Mouse (Mus musculus) midbrain, embryonic 11.5 days (tissue): ENCODE measurements around the gene Robo1. TPM values are rescaled to one million over a fixed set of nuclear protein-coding genes. Genes with fewer than 3 reads are reported as not detected.

Experiments
- ATAC-seq: fragments of 200-750 bp; cut with Nextera tagmentation; 2 replicates; pipeline ENCODE4 v1.8.0; 2017; ENCODE audit warnings: moderate TSS enrichment, moderate library complexity; ENCODE audit not compliant: low FRiP score
- DNase-seq: peaks from one replicate; pipeline ENCODE4 v3.0.0; 2015; ENCODE audit warnings: low spot score; ENCODE audit errors: missing footprints
- H3K27ac ChIP-seq: fragments of 300-500 bp; sonication (generic); 2 replicates; pipeline ENCODE4 v1.5.1; 2014; ENCODE audit warnings: low read depth, low read length
- H3K27me3 ChIP-seq: fragments of 300-500 bp; sonication (generic); 2 replicates; pipeline ENCODE4 v1.6.1; 2014; ENCODE audit warnings: mild to moderate bottlenecking, low read length, moderate library complexity, mixed read lengths; ENCODE audit not compliant: control insufficient read depth, insufficient read depth
- H3K36me3 ChIP-seq: fragments of 300-500 bp; sonication (generic); 2 replicates; pipeline ENCODE4 v1.6.1; 2014; ENCODE audit warnings: mild to moderate bottlenecking, low read length, moderate library complexity, mixed read lengths; ENCODE audit not compliant: control insufficient read depth, insufficient read depth
- H3K4me1 ChIP-seq: fragments of 300-500 bp; sonication (generic); 2 replicates; pipeline ENCODE4 v1.6.1; 2014; ENCODE audit warnings: low read length; ENCODE audit not compliant: control insufficient read depth, insufficient read depth
- H3K4me2 ChIP-seq: fragments of 300-500 bp; sonication (generic); 2 replicates; pipeline ENCODE4 v1.6.1; 2014; ENCODE audit warnings: mild to moderate bottlenecking, moderate library complexity
- H3K4me3 ChIP-seq: fragments of 300-500 bp; sonication (generic); 2 replicates; pipeline ENCODE4 v1.5.1; 2014; ENCODE audit warnings: low read depth, low read length
- H3K9ac ChIP-seq: fragments of 300-500 bp; sonication (generic); 2 replicates; pipeline ENCODE4 v1.6.1; 2014; ENCODE audit warnings: low read length
- H3K9me3 ChIP-seq: fragments of 300-500 bp; sonication (generic); 2 replicates; pipeline ENCODE4 v1.6.1; 2016; ENCODE audit warnings: low read length; ENCODE audit not compliant: control insufficient read depth
- WGBS: fragments of 180-500 bp; shearing (Covaris S2); extraction: QIAGEN DNeasy Blood & Tissue Kit; methylation state at CpG from one replicate; pipeline ENCODE4 v1.1.7; 2014; 5-methylcytosine and 5-hydroxymethylcytosine counted together
- polyA plus RNA-seq: library from polyadenylated mRNA; unstranded; fragments of >200 nt; fragmentation: Nextera tagmentation; extraction: Ambion mirVana; gene quantifications from 2 replicates; pipeline ENCODE4 v1.2.1, GENCODE M21; 2014

Robo1 gene
- 44.4 and 50.3 TPM in 2 replicates for polyA plus RNA-seq

DNA sequence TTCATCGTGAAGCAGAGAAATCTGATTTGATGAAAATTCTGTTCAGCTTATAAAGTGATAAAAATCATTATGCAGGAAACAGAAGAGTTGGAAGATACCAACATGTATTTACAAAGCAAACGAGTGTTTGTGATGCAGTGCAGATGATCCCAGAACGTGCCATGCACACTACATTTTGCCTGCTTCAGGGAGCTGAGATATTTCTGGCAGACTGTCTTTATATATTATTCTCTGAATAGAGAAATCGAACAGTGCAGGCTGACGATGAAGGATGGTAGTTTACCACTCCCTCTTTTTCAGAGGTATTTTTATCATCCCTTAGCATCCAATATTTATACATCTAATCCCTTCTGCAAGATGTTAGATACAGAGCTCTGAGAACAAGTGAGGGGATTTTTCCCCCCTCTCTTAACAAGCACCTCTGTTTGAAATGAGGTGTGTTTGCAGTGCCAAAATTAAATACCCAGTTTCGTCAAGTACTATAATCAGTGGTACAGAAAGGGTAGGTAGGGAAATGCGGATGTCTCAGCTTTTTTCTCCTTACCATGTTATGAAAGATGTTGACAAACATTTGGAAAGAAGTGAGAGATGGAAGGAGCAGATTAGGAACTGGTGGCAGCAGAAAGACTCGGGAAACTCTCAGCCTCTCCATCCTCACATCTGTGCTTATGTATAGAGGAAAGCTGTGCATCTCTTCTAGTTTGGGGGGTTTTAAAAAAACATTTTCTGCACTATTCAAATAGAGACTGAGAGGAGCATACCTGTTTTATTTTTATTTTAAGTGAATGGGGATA lies at the start of gene Robo1:
TSS of gene Robo1 (plus strand) at position 770 of the 794 bp plus-strand sequence.
- H3K4me3 ChIP-seq, result no peak within 1 kb of the TSS
- no peaks in the 10 kb centered on the region for H3K4me1 ChIP-seq
- no peak for ATAC-seq
- H3K27ac ChIP-seq, result no peak within 1 kb of the TSS
- no peaks in the 10 kb centered on the region for H3K9me3 ChIP-seq
- no peak for DNase-seq
- no peak within 1 kb of the TSS for H3K4me2 ChIP-seq
- no peaks in the 10 kb centered on the region for H3K27me3 ChIP-seq
- H3K9ac ChIP-seq, result no peak within 1 kb of the TSS
- H3K36me3 ChIP-seq, result no peaks in the 10 kb centered on the region
- WGBS, result 85% methylated on average over 8 of the region's 8 CpGs

- no peaks in the 10 kb centered on the region for H3K27me3 ChIP-seq
- no peak overlapping the region for H3K9ac ChIP-seq
Observed at GRCm38 (mm10) chr16:72267839-72268238, 40.3 kb upstream of the Robo1 start.

GRCm38 (mm10) chr16:72276390-72277074 lies 31.6 kb upstream of the Robo1 start:
- H3K27ac ChIP-seq, result no peak overlapping the region
- no peaks in the 10 kb centered on the region for H3K9me3 ChIP-seq
- DNase-seq (no peak), ATAC-seq (no peak)
- H3K36me3 ChIP-seq, result no peaks in the 10 kb centered on the region
- H3K4me2 ChIP-seq, result no peak overlapping the region
- no peaks in the 10 kb centered on the region for H3K27me3 ChIP-seq
- 86% methylated on average over 3 of the region's 3 CpGs for WGBS
- H3K4me3 ChIP-seq, result no peak overlapping the region
- H3K9ac ChIP-seq, result no peak overlapping the region
- H3K4me1 ChIP-seq, result no peaks in the 10 kb centered on the region

More at GRCm38 (mm10) chr16:72267839-72268238, 40.3 kb upstream of the Robo1 start:
- ATAC-seq (no peak), DNase-seq (no peak)
- 88% methylated on average over 10 of the region's 10 CpGs for WGBS
- no peaks in the 10 kb centered on the region for H3K36me3 ChIP-seq
- H3K4me1 ChIP-seq, result no peaks in the 10 kb centered on the region
- H3K4me3 ChIP-seq, result no peak overlapping the region
- no peak overlapping the region for H3K4me2 ChIP-seq
- H3K9me3 ChIP-seq, result no peaks in the 10 kb centered on the region
- no peak overlapping the region for H3K27ac ChIP-seq

DNA sequence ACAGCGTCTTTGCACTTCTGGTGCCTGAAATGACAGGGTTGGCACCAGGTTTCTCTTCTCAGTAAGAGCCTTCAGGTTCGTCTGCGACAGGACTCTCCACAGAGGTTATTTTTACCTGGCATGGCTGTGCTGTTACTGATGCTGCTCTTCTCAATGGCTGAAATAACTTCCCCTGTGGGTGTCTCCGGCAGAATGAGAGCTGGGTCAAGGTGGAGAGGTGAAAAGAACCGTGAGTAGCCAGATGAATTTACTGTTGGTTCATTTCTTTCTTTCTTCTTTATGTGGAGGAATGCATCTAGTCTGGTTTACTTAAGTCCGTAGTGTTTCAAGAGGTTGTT lies 194 bp downstream of the Robo1 start:
- WGBS, result 81% methylated on average over 6 of the region's 6 CpGs
- Histone ChIP-seq H3K9ac (no peak overlapping the region), H3K4me1 (no peaks in the 10 kb centered on the region), H3K9me3 (no peaks in the 10 kb centered on the region), H3K27ac (no peak overlapping the region), H3K27me3 (no peaks in the 10 kb centered on the region), H3K4me2 (no peak overlapping the region), H3K4me3 (no peak overlapping the region), H3K36me3 (no peaks in the 10 kb centered on the region)
- no peak for ATAC-seq
- no peak for DNase-seq

DNA sequence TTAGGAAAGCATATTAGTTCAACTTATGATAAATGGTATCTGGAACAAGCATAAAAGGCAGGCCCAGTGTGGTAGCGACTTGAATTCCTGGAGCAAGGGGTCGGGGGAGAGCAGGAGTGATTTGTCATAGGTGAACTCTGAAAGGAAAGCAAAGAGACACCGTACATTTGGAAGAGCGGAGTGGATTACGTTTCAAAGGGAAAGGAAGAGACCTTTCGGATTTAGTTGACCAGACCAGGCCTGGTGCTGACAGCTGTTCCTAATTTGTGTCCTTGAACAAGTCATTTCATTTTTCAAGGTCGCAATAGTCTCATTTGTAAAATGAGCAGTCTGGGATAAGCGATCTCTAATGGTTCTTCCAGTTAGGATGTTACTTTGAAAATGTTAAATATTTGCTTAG lies 19.2 kb downstream of the Robo1 start:
- Histone ChIP-seq H3K4me2 (no peak overlapping the region), H3K9ac (no peak overlapping the region), H3K36me3 (no peaks in the 10 kb centered on the region), H3K27ac (no peak overlapping the region), H3K9me3 (no peaks in the 10 kb centered on the region), H3K4me3 (no peak overlapping the region), H3K4me1 (no peaks in the 10 kb centered on the region), H3K27me3 (no peaks in the 10 kb centered on the region)
- WGBS, result 84% methylated on average over 8 of the region's 8 CpGs
- ATAC-seq, result no peak
- DNase-seq, result no peak

DNA sequence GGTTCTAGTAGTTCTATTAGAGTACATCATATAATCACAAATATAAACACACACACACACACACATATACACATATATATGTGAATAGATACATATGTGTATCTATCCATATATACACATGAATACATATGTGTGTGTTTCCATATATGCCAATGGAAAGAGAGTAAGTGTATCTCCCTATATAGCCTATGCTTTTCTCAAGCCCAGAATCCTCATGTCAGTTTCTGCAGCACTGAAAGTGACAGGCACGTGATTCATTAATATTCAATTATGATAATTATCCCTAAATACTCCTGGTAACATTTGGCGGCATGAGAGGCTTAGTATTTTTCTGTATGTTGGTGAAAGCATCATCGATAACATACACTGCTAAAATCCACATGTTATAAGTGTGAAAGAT lies 20.5 kb downstream of the Robo1 start:
- Histone ChIP-seq H3K9me3 (no peaks in the 10 kb centered on the region), H3K4me1 (no peaks in the 10 kb centered on the region), H3K4me3 (no peak overlapping the region), H3K27ac (no peak overlapping the region), H3K9ac (no peak overlapping the region), H3K27me3 (no peaks in the 10 kb centered on the region), H3K4me2 (no peak overlapping the region), H3K36me3 (no peaks in the 10 kb centered on the region)
- 66% methylated on average over 3 of the region's 3 CpGs for WGBS
- no peak for DNase-seq
- no peak for ATAC-seq

DNA sequence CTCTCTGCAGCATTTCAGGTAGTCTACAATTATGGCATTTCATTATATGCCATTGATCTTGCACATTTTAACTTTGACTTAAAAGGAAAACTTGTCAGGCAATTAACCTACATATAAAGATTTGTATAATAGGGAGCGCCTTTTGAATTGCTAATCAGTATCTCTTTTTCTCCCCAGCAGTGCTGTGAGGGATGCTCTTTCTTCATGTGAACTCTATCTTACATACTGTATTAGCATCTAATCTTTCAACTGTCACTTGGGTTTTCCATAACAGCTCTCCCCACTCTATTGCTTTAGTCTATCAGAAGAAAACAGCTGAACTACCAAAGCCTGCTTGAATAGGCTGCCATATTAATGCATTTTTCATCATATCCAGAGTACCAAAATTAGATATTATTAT lies 29.7 kb downstream of the Robo1 start:
- no peak overlapping the region for H3K4me3 ChIP-seq

DNA sequence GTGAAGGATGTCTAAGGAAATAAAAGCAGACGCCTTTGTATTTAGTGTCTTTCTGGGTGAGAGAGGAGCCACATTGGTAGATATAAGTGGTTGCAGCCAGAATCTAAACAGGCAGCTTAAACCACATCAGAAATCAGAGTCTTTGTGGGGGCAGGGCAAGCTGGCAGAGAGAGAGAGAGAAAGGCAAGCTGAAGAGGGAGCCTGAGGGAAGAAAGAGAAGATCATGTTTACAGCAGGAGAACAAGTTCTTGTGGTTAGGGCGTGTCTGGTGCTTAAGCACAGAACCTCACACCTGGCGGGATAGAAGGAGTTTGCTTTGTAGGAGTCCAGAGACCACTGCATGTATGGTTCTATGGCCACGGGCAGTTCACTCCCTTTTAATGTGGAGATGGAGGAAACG lies 42.3 kb downstream of the Robo1 start:
- DNase-seq (no peak), ATAC-seq (no peak)
- H3K9ac ChIP-seq, result no peak overlapping the region
- no peak overlapping the region for H3K27ac ChIP-seq
- H3K4me2 ChIP-seq, result no peak overlapping the region
- H3K4me1 ChIP-seq, result no peaks in the 10 kb centered on the region
- H3K9me3 ChIP-seq, result no peaks in the 10 kb centered on the region
- no peaks in the 10 kb centered on the region for H3K36me3 ChIP-seq
- WGBS, result 78% methylated on average over 5 of the region's 5 CpGs
- H3K27me3 ChIP-seq, result no peaks in the 10 kb centered on the region
- no peak overlapping the region for H3K4me3 ChIP-seq

More for the DNA sequence above, 29.7 kb downstream of the Robo1 start:
- Histone ChIP-seq H3K27me3 (no peaks in the 10 kb centered on the region), H3K4me2 (no peak overlapping the region), H3K27ac (no peak overlapping the region), H3K9ac (no peak overlapping the region), H3K4me1 (no peaks in the 10 kb centered on the region), H3K36me3 (no peaks in the 10 kb centered on the region), H3K9me3 (no peaks in the 10 kb centered on the region)
- WGBS, result 97% methylated on average over 1 of the region's 1 CpGs
- ATAC-seq (no peak), DNase-seq (no peak)

GRCm38 (mm10) chr16:72356515-72357357 lies 48.6 kb downstream of the Robo1 start:
- Histone ChIP-seq H3K36me3 (no peaks in the 10 kb centered on the region), H3K27me3 (no peaks in the 10 kb centered on the region), H3K27ac (no peak overlapping the region), H3K4me1 (no peaks in the 10 kb centered on the region), H3K4me2 (no peak overlapping the region), H3K9me3 (no peaks in the 10 kb centered on the region), H3K9ac (no peak overlapping the region), H3K4me3 (no peak overlapping the region)
- no peak for ATAC-seq
- peak; percentile 94 for DNase-seq
- WGBS, result 84% methylated on average over 2 of the region's 2 CpGs
